Mouse (Mus musculus): ENCODE results near the gene Snx5. TPM values are rescaled to one million over a fixed set of nuclear protein-coding genes. Genes with fewer than 3 reads are reported as not detected.

Snx5 gene
- 41.7 and 81.0 TPM in 2 replicates for polyA plus RNA-seq (2012; rRNA removed; ENCODE audit: low replicate concordance)

GRCm38 (mm10) chr2:144270507-144271420, at the start of gene Snx5, which contains the start of gene Mgme1:
Snx5 (minus strand) TSS chr2:144270906.
Mgme1 (plus strand) TSS chr2:144270663.

Other genes starting within 250 kb of the Snx5 start
- gene Banf2, start 237.8 kb downstream of the Snx5 start, polyA plus RNA-seq (2012; rRNA removed; ENCODE audit: low replicate concordance) = not detected in 2 replicates
- 6.4 and 7.8 TPM in 2 replicates for gene Mgme1, start 243 bp downstream of the Snx5 start, polyA plus RNA-seq (2012; rRNA removed; ENCODE audit: low replicate concordance)
- gene Ovol2, start 61.2 kb upstream of the Snx5 start, polyA plus RNA-seq (2012; rRNA removed; ENCODE audit: low replicate concordance) = 0.10 and 1.6 TPM in 2 replicates
- 28.3 and 30.5 TPM in 2 replicates for gene Kat14, start 98.1 kb upstream of the Snx5 start, polyA plus RNA-seq (2012; rRNA removed; ENCODE audit: low replicate concordance)
- not detected in 2 replicates for gene Pet117, start 98.1 kb upstream of the Snx5 start, polyA plus RNA-seq (2012; rRNA removed; ENCODE audit: low replicate concordance)